Mouse (Mus musculus) granulocyte monocyte progenitor cell, adult 5-6 weeks (primary cell): ENCODE measurements around the gene Gp1bb. TPM values are rescaled to one million over a fixed set of nuclear protein-coding genes. Genes with fewer than 3 reads are reported as not detected.
A peak's percentile ranks its signal among the peaks of the same experiment; 100 is the strongest.

Experiments used
- ATAC-seq: replicated peaks from 2 replicates; pipeline ENCODE4 v1.8.0; 2016; ENCODE audit warnings: mild to moderate bottlenecking, moderate TSS enrichment, inconsistent platforms; ENCODE audit not compliant: poor library complexity, severe bottlenecking
- total RNA-seq, 2 experiments: library from RNA; stranded (forward) in 1 of 2; stranded (reverse) in 1 of 2; fragments of 200-712, 200-1000 nt in 1 of 2; fragments of >200 nt in 1 of 2; fragmentation: Nextera tagmentation in 1 of 2; gene quantifications; 2 replicates each; pipeline ENCODE4 v1.2.3; 2014 to 2017

Gp1bb gene
- total RNA-seq, 2 experiments from 2014 or later: not detected

- ATAC-seq: no peak
Observed at GRCm38 (mm10) chr16:18609099-18609498, 13.1 kb downstream of the Gp1bb start.

- ATAC-seq: no peak
Observed at GRCm38 (mm10) chr16:18608226-18608625, 14.0 kb downstream of the Gp1bb start.

- no peak for ATAC-seq
Observed at GRCm38 (mm10) chr16:18605705-18606104, 16.5 kb downstream of the Gp1bb start.

- no peak for ATAC-seq
Observed at GRCm38 (mm10) chr16:18604267-18604701, 17.9 kb downstream of the Gp1bb start.

- ATAC-seq: no peak
Observed at GRCm38 (mm10) chr16:18601447-18601846, 20.8 kb downstream of the Gp1bb start.

GRCm38 (mm10) chr16:18598006-18598405 is 24.2 kb downstream of the Gp1bb start:
- ATAC-seq: no peak

- ATAC-seq: no peak
Observed at GRCm38 (mm10) chr16:18596255-18596654, 25.9 kb downstream of the Gp1bb start.

GRCm38 (mm10) chr16:18593930-18594329 is 28.3 kb downstream of the Gp1bb start:
- ATAC-seq: no peak

- peak; percentile 40 for ATAC-seq
Observed at GRCm38 (mm10) chr16:18591047-18592018, 30.9 kb downstream of the Gp1bb start.

GRCm38 (mm10) chr16:18589804-18590790 is 32.1 kb downstream of the Gp1bb start, which contains the start of gene Tbx1:
Gene Tbx1 (minus strand): TSS chr16:18590671.
- peak; percentile 52 for ATAC-seq

- ATAC-seq: no peak
Observed at GRCm38 (mm10) chr16:18589080-18589621, 33.1 kb downstream of the Gp1bb start.

GRCm38 (mm10) chr16:18588738-18589055 is 33.5 kb downstream of the Gp1bb start:
- ATAC-seq: no peak

GRCm38 (mm10) chr16:18587847-18588737 is 34.1 kb downstream of the Gp1bb start:
- no peak for ATAC-seq

GRCm38 (mm10) chr16:18586906-18587546 is 35.2 kb downstream of the Gp1bb start:
- no peak for ATAC-seq

GRCm38 (mm10) chr16:18586076-18586905 is 35.9 kb downstream of the Gp1bb start:
- ATAC-seq: no peak

GRCm38 (mm10) chr16:18585676-18586075 is 36.5 kb downstream of the Gp1bb start:
- ATAC-seq: no peak

GRCm38 (mm10) chr16:18584901-18585510 is 37.2 kb downstream of the Gp1bb start:
- no peak for ATAC-seq
